Mouse (Mus musculus): Measurements from ENCODE around the gene Hbq1b. TPM values are rescaled to one million over a fixed set of nuclear protein-coding genes. Genes with fewer than 3 reads are reported as not detected.

The Hbq1b gene
- polyA plus RNA-seq, 1 experiment = not detected

DNA sequence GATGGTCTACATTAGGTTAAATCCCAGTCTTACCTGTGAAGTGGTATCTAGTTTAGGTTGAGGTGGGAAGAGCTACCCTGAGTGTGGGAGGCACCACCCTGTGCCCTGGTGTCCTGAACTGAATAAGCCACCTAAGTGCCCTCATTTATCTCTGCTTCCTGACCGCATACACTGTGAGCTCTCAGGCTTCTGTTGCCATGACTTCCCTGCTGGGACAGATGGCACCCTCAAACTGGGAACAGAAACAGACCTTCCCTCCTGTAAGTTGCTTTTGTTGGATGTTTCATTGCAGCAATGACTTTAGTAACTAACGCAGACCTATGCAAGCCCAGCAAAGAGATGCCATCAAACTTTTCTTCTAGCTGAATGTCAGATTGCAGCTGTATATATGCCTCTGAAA lies 46.5 kb downstream of the Hbq1b start:
- no peak for TF ChIP-seq MYOD1 (IDR thresholded peaks at IDR 0.05; ENCODE audit: control insufficient read depth, insufficient read length, low read depth)
- no peak for TF ChIP-seq MYOG (IDR thresholded peaks at IDR 0.05; ENCODE audit: control insufficient read depth, extremely low read depth, insufficient read length)
- TF ChIP-seq FOSL1 (IDR thresholded peaks at IDR 0.05; ENCODE audit: insufficient read depth, low read length, poor library complexity, severe bottlenecking) = no peak
- TF ChIP-seq USF1 (IDR thresholded peaks at IDR 0.05; ENCODE audit: low read depth) = no peak
- no peak for TF ChIP-seq CTCF (IDR thresholded peaks at IDR 0.05; ENCODE audit: control insufficient read depth, insufficient read depth, insufficient read length)
- TF ChIP-seq CEBPB (IDR thresholded peaks at IDR 0.05; ENCODE audit: low read depth) = no peak
- TF ChIP-seq MAX (IDR thresholded peaks at IDR 0.05) = no peak
- Histone ChIP-seq H3ac (ENCODE audit: control insufficient read depth, insufficient read length, low read depth) (no peak overlapping the region), H3K4me3 (ENCODE audit: insufficient read depth, poor library complexity, severe bottlenecking) (no peak overlapping the region), H3K79me3 (ENCODE audit: low read depth) (no peaks in the 10 kb centered on the region), H3K27me3 (ENCODE audit: control insufficient read depth, insufficient read depth, insufficient read length) (no peaks in the 10 kb centered on the region), H3K36me3 (ENCODE audit: control insufficient read depth, insufficient read depth) (no peaks in the 10 kb centered on the region), H3K79me2 (ENCODE audit: control insufficient read depth, insufficient read depth) (no peaks in the 10 kb centered on the region)

DNA sequence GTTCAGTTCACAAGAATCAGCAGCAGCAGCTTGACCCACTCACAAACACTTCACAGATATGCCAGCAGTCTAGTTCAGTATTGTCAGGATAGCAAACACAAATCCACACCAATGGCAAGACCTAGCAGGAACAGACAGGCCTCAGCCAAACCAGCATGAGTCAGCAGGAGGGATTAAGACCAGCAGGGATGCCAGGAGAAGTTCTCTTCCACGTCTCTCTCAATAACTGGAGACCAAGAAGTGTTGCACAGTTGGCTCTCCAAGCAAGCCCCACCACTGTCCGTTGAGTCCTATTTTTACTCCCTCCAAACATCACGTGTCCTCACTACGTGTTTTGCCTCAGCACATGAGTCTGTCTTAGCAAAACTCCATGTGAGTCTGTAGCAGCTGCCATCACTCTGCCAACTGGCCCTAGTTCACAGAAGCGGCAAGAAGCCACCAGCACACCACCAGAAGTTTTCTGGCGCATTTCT lies 49.7 kb downstream of the Hbq1b start:
- Histone ChIP-seq H3K79me3 (ENCODE audit: low read depth) (no peaks in the 10 kb centered on the region), H3K36me3 (ENCODE audit: control insufficient read depth, insufficient read depth) (no peaks in the 10 kb centered on the region), H3K79me2 (ENCODE audit: control insufficient read depth, insufficient read depth) (no peaks in the 10 kb centered on the region), H3ac (ENCODE audit: control insufficient read depth, insufficient read length, low read depth) (no peak overlapping the region), H3K27me3 (ENCODE audit: control insufficient read depth, insufficient read depth, insufficient read length) (no peaks in the 10 kb centered on the region), H3K4me3 (ENCODE audit: insufficient read depth, poor library complexity, severe bottlenecking) (no peak overlapping the region)
- no peak for TF ChIP-seq MYOD1 (IDR thresholded peaks at IDR 0.05; ENCODE audit: control insufficient read depth, insufficient read length, low read depth)
- TF ChIP-seq USF1 (IDR thresholded peaks at IDR 0.05; ENCODE audit: low read depth) = peak; percentile 57
- TF ChIP-seq CEBPB (IDR thresholded peaks at IDR 0.05; ENCODE audit: low read depth) = no peak

Other genes starting within 250 kb of the Hbq1b start
- not detected for gene Il9r, start 86.7 kb upstream of the Hbq1b start, polyA plus RNA-seq (2012; fragmentation: generic; extraction: Trizol)
- 63.0 TPM for gene Snrnp25, start 81.5 kb upstream of the Hbq1b start, polyA plus RNA-seq (2012; fragmentation: generic; extraction: Trizol)
- gene Rhbdf1, start 64.7 kb upstream of the Hbq1b start, polyA plus RNA-seq (2012; fragmentation: generic; extraction: Trizol) = 40.6 TPM
- gene Mpg, start 60.5 kb upstream of the Hbq1b start, polyA plus RNA-seq (2012; fragmentation: generic; extraction: Trizol) = 19.9 TPM
- 34.0 TPM for gene Nprl3, start 19.3 kb upstream of the Hbq1b start, polyA plus RNA-seq (2012; fragmentation: generic; extraction: Trizol)
- not detected for gene Hba-x, start 10.6 kb upstream of the Hbq1b start, polyA plus RNA-seq (2012; fragmentation: generic; extraction: Trizol)
- gene Hba-a1, start 3.5 kb upstream of the Hbq1b start, polyA plus RNA-seq (2012; fragmentation: generic; extraction: Trizol) = 12.1 TPM
- not detected for gene Hba-a2, start 9.5 kb downstream of the Hbq1b start, polyA plus RNA-seq (2012; fragmentation: generic; extraction: Trizol)
- gene Hbq1a, start 13.1 kb downstream of the Hbq1b start, polyA plus RNA-seq (2012; fragmentation: generic; extraction: Trizol) = 0.11 TPM
- gene Sh3pxd2b, start 60.9 kb downstream of the Hbq1b start, polyA plus RNA-seq (2012; fragmentation: generic; extraction: Trizol) = 21.7 TPM
- 14.3 TPM for gene Ubtd2, start 168.4 kb downstream of the Hbq1b start, polyA plus RNA-seq (2012; fragmentation: generic; extraction: Trizol)
- 0.14 TPM for gene Efcab9, start 245.1 kb downstream of the Hbq1b start, polyA plus RNA-seq (2012; fragmentation: generic; extraction: Trizol)
- 8.2 TPM for gene Stk10, start 246.3 kb downstream of the Hbq1b start, polyA plus RNA-seq (2012; fragmentation: generic; extraction: Trizol)